Mouse (Mus musculus): ENCODE results near the gene Ppp2ca. TPM values are rescaled to one million over a fixed set of nuclear protein-coding genes. Genes with fewer than 3 reads are reported as not detected.

The Ppp2ca gene
- polyA plus RNA-seq, 1 experiment: 21.0 TPM

DNA sequence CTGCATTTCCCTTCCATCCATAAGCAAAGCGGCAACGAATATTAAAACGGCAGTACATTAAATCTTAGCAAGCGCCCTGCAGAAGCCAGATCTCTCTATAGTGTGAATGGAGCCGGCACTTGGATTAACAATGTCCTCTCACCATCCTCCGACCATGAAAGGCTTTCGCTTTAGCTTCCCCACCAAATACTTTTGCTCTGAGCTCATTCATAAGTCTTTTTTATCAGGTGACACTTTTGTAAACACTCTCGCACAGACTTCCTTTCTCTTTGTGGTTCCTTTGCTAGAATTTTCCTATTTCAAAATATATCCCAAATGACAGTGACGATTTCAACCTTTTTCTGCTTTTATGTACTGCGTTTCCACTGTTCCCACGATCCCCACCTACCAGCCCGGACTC lies 70.0 kb downstream of the Ppp2ca start:
- TF ChIP-seq CTCF (IDR thresholded peaks at IDR 0.05; ENCODE audit: extremely low read depth, insufficient read depth, insufficient read length, insufficient replicate concordance) (no peak), POLR2A (IDR thresholded peaks at IDR 0.05; ENCODE audit: low read depth, low read length) (no peak)
- DNase-seq (ENCODE audit: low read depth in 1 of 2, low spot score in 2 of 2): no peak
- peak overlapping the region; percentile 20; the same call in 1 of the 2 replicates for H3K4me3 ChIP-seq (ENCODE audit: extremely low read depth, insufficient read depth, insufficient read length)
- H3K4me1 ChIP-seq (ENCODE audit: control insufficient read depth, insufficient read depth, insufficient read length): no peaks in the 10 kb centered on the region
- H3K27me3 ChIP-seq (ENCODE audit: control insufficient read depth, insufficient read depth, low read length): peaks cover 7% of the 10 kb centered on the region
- no peaks in the 10 kb centered on the region for H3K36me3 ChIP-seq (ENCODE audit: control insufficient read depth, insufficient read depth, low read length)
- H3K27ac ChIP-seq (ENCODE audit: insufficient read depth, low read length): no peak overlapping the region
- 16% methylated on average over 12 of the region's 12 CpGs for WGBS

Other genes starting within 250 kb of the Ppp2ca start
- 24.8 and 27.2 TPM in 2 replicates for gene Jade2, start 241.0 kb upstream of the Ppp2ca start, polyA plus RNA-seq (2012; rRNA removed)
- gene Cdkn2aipnl, start 131.0 kb upstream of the Ppp2ca start, polyA plus RNA-seq (2012; rRNA removed): 22.7 TPM in 2 replicates
- gene Ube2b, start 97.9 kb upstream of the Ppp2ca start, polyA plus RNA-seq (2012; rRNA removed): 26.6 and 28.6 TPM in 2 replicates
- 1.3 and 1.4 TPM in 2 replicates for gene Cdkl3, start 94.5 kb upstream of the Ppp2ca start, polyA plus RNA-seq (2012; rRNA removed)
- gene Olfr1373, start 46.8 kb downstream of the Ppp2ca start, polyA plus RNA-seq (2012; rRNA removed): not detected in 2 replicates
- gene Olfr1371, start 115.3 kb downstream of the Ppp2ca start, polyA plus RNA-seq (2012; rRNA removed): not detected in 2 replicates
- gene Skp1a, start 133.3 kb downstream of the Ppp2ca start, polyA plus RNA-seq (2012; rRNA removed): 4.5 and 6.3 TPM in 2 replicates
- gene Tcf7, start 184.3 kb downstream of the Ppp2ca start, polyA plus RNA-seq (2012; rRNA removed): 139 and 165 TPM in 2 replicates